Mouse (Mus musculus): ENCODE data around the gene Shisal2a. TPM values are rescaled to one million over a fixed set of nuclear protein-coding genes. Genes with fewer than 3 reads are reported as not detected.

Shisal2a gene
- total and polyA plus RNA-seq, 3 experiments: not detected

DNA sequence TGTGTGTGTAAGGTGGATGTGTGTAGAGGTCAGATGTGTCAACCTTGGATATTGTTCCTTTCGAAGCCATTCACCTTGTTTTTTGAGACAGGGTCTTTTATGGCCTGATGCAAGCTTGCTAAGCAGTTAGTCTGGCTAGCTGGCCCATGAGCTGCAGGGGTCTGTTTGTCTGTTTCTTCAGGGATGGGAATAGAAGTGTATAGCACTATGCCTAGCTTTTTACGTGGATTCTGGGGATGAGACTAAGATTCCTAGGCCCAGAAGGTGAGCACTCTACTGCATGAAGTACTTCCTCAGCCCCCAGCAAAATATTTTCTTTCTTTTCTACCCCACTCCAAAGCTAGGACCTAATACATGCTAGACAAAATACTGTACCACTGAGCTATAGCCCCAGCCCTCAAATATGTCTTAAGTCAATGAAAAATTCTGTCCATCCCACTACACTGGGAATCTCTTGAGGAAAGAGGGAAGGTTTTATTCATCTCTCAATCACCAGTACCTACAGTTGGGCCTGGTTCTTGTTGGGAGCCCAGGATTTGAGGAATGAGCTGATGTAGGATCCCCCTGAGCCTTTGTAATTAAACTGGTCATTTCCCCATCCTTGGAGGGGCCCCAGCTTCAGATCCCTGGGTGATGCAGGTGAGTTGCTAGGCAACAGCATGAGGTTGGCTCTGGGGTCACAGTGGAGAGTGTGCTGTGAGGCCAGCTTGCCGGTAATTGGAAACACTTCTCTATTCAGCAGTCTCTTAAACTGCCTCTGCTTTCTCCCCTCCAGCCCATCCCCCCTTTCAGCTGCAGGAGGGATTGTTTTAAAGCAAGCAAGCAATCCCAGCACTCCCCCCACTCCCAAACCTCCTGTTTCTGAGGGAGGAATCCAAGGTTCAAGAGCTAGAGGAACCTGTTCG lies 47.8 kb upstream of the Shisal2a start:
- Histone ChIP-seq H3K4me1 (ENCODE audit: control insufficient read depth in 1 of 2, insufficient read depth in 2 of 2) (peaks cover 0 to 11% of the 10 kb centered on the region in 2 experiments; a peak in 2 of 4 replicates), H3K9me3 (replicated peaks; ENCODE audit: low read length) (no peaks in the 10 kb centered on the region), H3K79me2 (replicated peaks; ENCODE audit: control insufficient read depth, extremely low read depth, insufficient read depth, poor library complexity, severe bottlenecking) (no peaks in the 10 kb centered on the region; the same call in 1 of the 2 replicates), H3K4me3 (replicated peaks in 1 of 3; ENCODE audit: low read depth in 2 of 3, low read length in 2 of 3, poor library complexity in 1 of 3) (no peak overlapping the region), H3K9ac (ENCODE audit: insufficient read depth, low read depth) (no peak overlapping the region), H3K4me2 (ENCODE audit: insufficient read depth, low read depth, poor library complexity, severe bottlenecking) (no peak overlapping the region), H3K27me3 (replicated peaks) (no peaks in the 10 kb centered on the region), H3K36me3 (replicated peaks in 1 of 2; ENCODE audit: control insufficient read depth in 1 of 2, insufficient read depth in 1 of 2, low read length in 1 of 2) (no peaks in the 10 kb centered on the region), H3K27ac (ENCODE audit: insufficient read depth, low read depth) (no peak overlapping the region)
- dilution Hi-C loops (cut with MboI; ENCODE audit: extremely low pct_ligation_motif_present, extremely low pct_unique_long_range_greater_than_20kb, low sequenced_read_pairs): no loop called here
- no peak for TF ChIP-seq ZMIZ1 (IDR thresholded peaks at IDR 0.05; ENCODE audit: low read depth, low read length)
- no peak for TF ChIP-seq JUND (conservative IDR thresholded peaks at IDR 0.05; ENCODE audit: low read depth, low read length)
- no peak for TF ChIP-seq HCFC1 (IDR thresholded peaks at IDR 0.05; ENCODE audit: low read depth, low read length)
- no peak for TF ChIP-seq IRF4 (IDR thresholded peaks at IDR 0.05; ENCODE audit: low read depth, low read length)
- no peak for TF ChIP-seq MAX (IDR thresholded peaks at IDR 0.05; ENCODE audit: low read length)
- no peak for TF ChIP-seq CHD2 (IDR thresholded peaks at IDR 0.05; ENCODE audit: low read length)
- no peak for TF ChIP-seq UBTF (IDR thresholded peaks at IDR 0.05; ENCODE audit: low read depth, low read length)
- no peak for TF ChIP-seq ETS1 (conservative IDR thresholded peaks at IDR 0.05; ENCODE audit: low read depth, low read length)
- TF ChIP-seq CHD1 (IDR thresholded peaks at IDR 0.05; ENCODE audit: low read depth, low read length): no peak
- TF ChIP-seq TCF12 (IDR thresholded peaks at IDR 0.05; ENCODE audit: low read depth, low read length): no peak
- no peak for TF ChIP-seq RAD21 (IDR thresholded peaks at IDR 0.05; ENCODE audit: low read depth, low read length)
- TF ChIP-seq POLR2A (IDR thresholded peaks at IDR 0.05; ENCODE audit: low read depth, low read length): no peak
- no peak for TF ChIP-seq MAZ (IDR thresholded peaks at IDR 0.05; ENCODE audit: low read depth, low read length)
- TF ChIP-seq MEF2A (IDR thresholded peaks at IDR 0.05; ENCODE audit: borderline replicate concordance, low read depth, low read length): no peak
- TF ChIP-seq E2F4 (IDR thresholded peaks at IDR 0.05; ENCODE audit: insufficient replicate concordance, low read depth, low read length): no peak
- TF ChIP-seq BHLHE40 (IDR thresholded peaks at IDR 0.05; ENCODE audit: low read depth, low read length): no peak
- DNase-seq (ENCODE audit: extremely low read depth): no peak
- in situ Hi-C loops (cut with MboI; ENCODE audit: low pct_ligation_motif_present, low pct_unique_long_range_greater_than_20kb, low sequenced_read_pairs): no loop called here

DNA sequence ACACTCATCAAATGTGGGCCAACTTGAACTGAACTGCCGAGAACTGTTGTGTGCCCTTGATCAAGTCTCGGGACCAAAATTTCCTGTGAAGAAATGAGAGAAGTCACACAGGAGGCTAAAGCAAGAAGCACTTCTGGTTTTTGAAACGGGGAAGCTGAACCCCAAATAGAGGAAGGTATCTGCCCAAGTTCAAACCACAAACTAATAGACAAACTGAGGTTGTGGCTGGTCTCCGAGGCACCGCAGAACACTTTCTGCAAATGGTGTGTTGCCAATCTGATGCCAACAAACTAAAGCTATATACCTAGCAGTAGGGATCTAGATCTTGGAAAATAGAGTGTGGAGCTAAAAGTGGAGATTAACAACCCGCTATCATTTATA lies 45.2 kb upstream of the Shisal2a start:
- H3K36me3 ChIP-seq (replicated peaks in 1 of 2; ENCODE audit: control insufficient read depth in 1 of 2, insufficient read depth in 1 of 2, low read length in 1 of 2): no peaks in the 10 kb centered on the region
- in situ Hi-C loops (cut with MboI; ENCODE audit: low pct_ligation_motif_present, low pct_unique_long_range_greater_than_20kb, low sequenced_read_pairs) (no loop called here), dilution Hi-C loops (cut with MboI; ENCODE audit: extremely low pct_ligation_motif_present, extremely low pct_unique_long_range_greater_than_20kb, low sequenced_read_pairs) (no loop called here)
- peaks cover 0 to 11% of the 10 kb centered on the region in 2 experiments; a peak in 2 of 4 replicates for H3K4me1 ChIP-seq (ENCODE audit: control insufficient read depth in 1 of 2, insufficient read depth in 2 of 2)
- no peak for DNase-seq (ENCODE audit: extremely low read depth)
- H3K4me2 ChIP-seq (ENCODE audit: insufficient read depth, low read depth, poor library complexity, severe bottlenecking): no peak overlapping the region
- TF ChIP-seq IRF4 (IDR thresholded peaks at IDR 0.05; ENCODE audit: low read depth, low read length): no peak
- TF ChIP-seq ZMIZ1 (IDR thresholded peaks at IDR 0.05; ENCODE audit: low read depth, low read length): no peak
- TF ChIP-seq SIN3A (IDR thresholded peaks at IDR 0.05; ENCODE audit: low read length): no peak
- no peak for TF ChIP-seq HCFC1 (IDR thresholded peaks at IDR 0.05; ENCODE audit: low read depth, low read length)
- TF ChIP-seq USF1 (IDR thresholded peaks at IDR 0.05; ENCODE audit: low read depth, low read length): no peak
- TF ChIP-seq CHD1 (IDR thresholded peaks at IDR 0.05; ENCODE audit: low read depth, low read length): no peak
- no peak for TF ChIP-seq SMC3 (IDR thresholded peaks at IDR 0.05; ENCODE audit: low read depth, low read length)
- no peak for TF ChIP-seq ZNF384 (IDR thresholded peaks at IDR 0.05; ENCODE audit: low read depth, low read length)
- TF ChIP-seq TCF12 (IDR thresholded peaks at IDR 0.05; ENCODE audit: low read depth, low read length): no peak
- TF ChIP-seq MEF2A (IDR thresholded peaks at IDR 0.05; ENCODE audit: borderline replicate concordance, low read depth, low read length): no peak
- no peak for TF ChIP-seq BHLHE40 (IDR thresholded peaks at IDR 0.05; ENCODE audit: low read depth, low read length)
- no peak for TF ChIP-seq GABPA (IDR thresholded peaks at IDR 0.05; ENCODE audit: insufficient replicate concordance, low read depth, low read length)
- no peak for TF ChIP-seq JUN (IDR thresholded peaks at IDR 0.05; ENCODE audit: insufficient read depth, low read depth, low read length)
- no peak for TF ChIP-seq TBP (conservative IDR thresholded peaks at IDR 0.05; ENCODE audit: low read depth, low read length)
- TF ChIP-seq POLR2AphosphoS2 (IDR thresholded peaks at IDR 0.05; ENCODE audit: low read depth, low read length): no peak
- no peak for TF ChIP-seq POLR2A (IDR thresholded peaks at IDR 0.05; ENCODE audit: low read depth, low read length)
- no peak for TF ChIP-seq NRF1 (IDR thresholded peaks at IDR 0.05; ENCODE audit: low read depth, low read length)
- no peak for TF ChIP-seq ETS1 (conservative IDR thresholded peaks at IDR 0.05; ENCODE audit: low read depth, low read length)
- TF ChIP-seq MAX (IDR thresholded peaks at IDR 0.05; ENCODE audit: low read length): no peak
- no peak for TF ChIP-seq MAZ (IDR thresholded peaks at IDR 0.05; ENCODE audit: low read depth, low read length)
- no peaks in the 10 kb centered on the region for H3K27me3 ChIP-seq (replicated peaks)
- H3K9me3 ChIP-seq (replicated peaks; ENCODE audit: low read length): no peaks in the 10 kb centered on the region
- H3K4me3 ChIP-seq (replicated peaks in 1 of 3; ENCODE audit: low read depth in 2 of 3, low read length in 2 of 3, poor library complexity in 1 of 3): no peak overlapping the region
- H3K79me2 ChIP-seq (replicated peaks; ENCODE audit: control insufficient read depth, extremely low read depth, insufficient read depth, poor library complexity, severe bottlenecking): no peaks in the 10 kb centered on the region; the same call in 1 of the 2 replicates
- H3K9ac ChIP-seq (ENCODE audit: insufficient read depth, low read depth): no peak overlapping the region
- no peak overlapping the region for H3K27ac ChIP-seq (ENCODE audit: insufficient read depth, low read depth)

Data from CH12.LX (cell line).